Mouse (Mus musculus): Measurements from ENCODE around the gene Acox2. TPM values are rescaled to one million over a fixed set of nuclear protein-coding genes. Genes with fewer than 3 reads are reported as not detected.

Gene Acox2
- polyA plus RNA-seq, 1 experiment from 2014 or later = 7.1 TPM

DNA sequence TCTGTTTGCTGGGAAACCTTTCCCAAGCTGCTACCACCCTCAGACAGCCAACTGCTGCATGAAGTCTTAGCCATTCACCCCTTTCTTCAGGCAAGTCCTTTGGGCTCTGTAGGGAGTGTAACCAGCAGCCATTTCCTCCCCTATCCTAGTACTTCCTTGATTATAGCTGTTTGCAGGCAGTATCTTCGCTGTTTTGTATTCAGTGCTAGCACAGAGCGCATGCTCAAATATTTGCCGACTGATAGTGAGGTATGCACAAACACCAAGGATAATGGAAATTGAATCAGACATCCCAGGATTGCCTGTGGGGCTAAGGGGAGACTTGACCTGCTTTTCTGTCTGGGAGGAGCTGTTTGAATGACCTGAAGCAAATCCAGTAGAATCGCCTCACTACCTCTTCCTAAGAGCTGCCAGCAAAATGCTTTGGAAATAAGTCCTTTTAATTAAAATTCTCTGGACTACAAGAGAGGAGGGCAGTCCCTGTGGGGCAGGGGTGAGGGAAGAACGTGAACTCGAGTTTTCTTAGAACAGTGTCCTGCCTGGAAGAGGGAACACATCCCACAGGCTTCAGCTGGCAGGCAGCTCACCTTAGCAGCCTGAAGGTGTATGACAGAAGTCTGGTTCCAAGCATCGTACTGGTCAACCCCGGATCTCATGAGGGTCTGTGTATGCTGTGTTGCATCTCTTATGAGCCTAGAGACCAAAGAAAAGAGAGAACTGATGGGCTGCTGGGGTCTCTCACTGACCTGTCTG is 15.8 kb downstream of the Acox2 start:
- TF ChIP-seq CTCF (IDR thresholded peaks at IDR 0.05; ENCODE audit: low read depth) = no peak
- DNase-seq (ENCODE audit: low spot score) (no peak), ATAC-seq (replicated peaks; ENCODE audit: low FRiP score, low read depth) (no peak)
- Histone ChIP-seq H3K9ac (ENCODE audit: low read depth, low read length) (no peak overlapping the region), H3K27ac (no peak overlapping the region), H3K36me3 (ENCODE audit: insufficient read depth, low read length) (no peaks in the 10 kb centered on the region), H3K4me1 (replicated peaks; ENCODE audit: insufficient read depth, low read length) (0 out of 2 replicates have a peak, but pooled peaks cover 4% of the 10 kb centered on the region), H3K27me3 (ENCODE audit: insufficient read depth, low read length) (no peaks in the 10 kb centered on the region), H3K4me3 (replicated peaks; ENCODE audit: low read depth, low read length) (no peak overlapping the region), H3K9me3 (replicated peaks; ENCODE audit: low read length) (no peaks in the 10 kb centered on the region), H3K4me2 (ENCODE audit: low read length) (no peak overlapping the region)
- 72% methylated on average over 8 of the region's 8 CpGs for WGBS

- H3K27me3 ChIP-seq (ENCODE audit: insufficient read depth, low read length) = no peaks in the 10 kb centered on the region
- no peak overlapping the region for H3K4me3 ChIP-seq (replicated peaks; ENCODE audit: low read depth, low read length)
- H3K4me1 ChIP-seq (replicated peaks; ENCODE audit: insufficient read depth, low read length) = 0 out of 2 replicates have a peak, but pooled peaks cover 4% of the 10 kb centered on the region
- no peak overlapping the region for H3K4me2 ChIP-seq (ENCODE audit: low read length)
- no peak overlapping the region for H3K9ac ChIP-seq (ENCODE audit: low read depth, low read length)
- WGBS = 51% methylated on average over 5 of the region's 5 CpGs
- ATAC-seq (replicated peaks; ENCODE audit: low FRiP score, low read depth) = peak; percentile 60
- H3K36me3 ChIP-seq (ENCODE audit: insufficient read depth, low read length) = no peaks in the 10 kb centered on the region
- no peak overlapping the region for H3K27ac ChIP-seq
- peak; percentile 50 for DNase-seq (ENCODE audit: low spot score)
- TF ChIP-seq CTCF (IDR thresholded peaks at IDR 0.05; ENCODE audit: low read depth) = peak; percentile 66
- H3K9me3 ChIP-seq (replicated peaks; ENCODE audit: low read length) = no peaks in the 10 kb centered on the region
These were observed 16.7 kb downstream of the Acox2 start for GRCm38 (mm10) chr14:8242388-8242920.

DNA sequence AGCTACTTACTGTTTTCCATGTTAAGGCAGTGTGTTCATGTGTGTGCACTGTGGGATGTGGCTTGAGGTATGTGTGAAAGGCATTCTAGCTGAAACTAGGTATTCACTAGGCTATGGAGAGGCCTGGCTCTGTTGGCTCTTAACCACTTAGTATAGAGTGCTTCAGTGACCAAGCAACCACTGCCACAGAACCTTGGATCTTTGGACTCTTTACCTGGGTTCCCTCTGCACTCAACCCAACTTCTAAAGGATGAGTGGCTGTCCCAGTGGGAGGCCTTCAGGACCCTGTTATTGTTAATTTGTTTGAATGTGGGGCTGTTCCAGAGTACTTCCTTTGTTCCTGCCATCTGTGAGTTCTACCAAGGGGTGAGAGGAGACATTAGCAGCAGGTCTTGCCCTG is 17.3 kb downstream of the Acox2 start:
- Histone ChIP-seq H3K9me3 (replicated peaks; ENCODE audit: low read length) (no peaks in the 10 kb centered on the region), H3K4me3 (replicated peaks; ENCODE audit: low read depth, low read length) (no peak overlapping the region), H3K4me1 (replicated peaks; ENCODE audit: insufficient read depth, low read length) (0 out of 2 replicates have a peak, but pooled peaks cover 4% of the 10 kb centered on the region), H3K27ac (no peak overlapping the region), H3K9ac (ENCODE audit: low read depth, low read length) (no peak overlapping the region), H3K27me3 (ENCODE audit: insufficient read depth, low read length) (no peaks in the 10 kb centered on the region), H3K36me3 (ENCODE audit: insufficient read depth, low read length) (no peaks in the 10 kb centered on the region), H3K4me2 (ENCODE audit: low read length) (no peak overlapping the region)
- no peak for TF ChIP-seq CTCF (IDR thresholded peaks at IDR 0.05; ENCODE audit: low read depth)
- ATAC-seq (replicated peaks; ENCODE audit: low FRiP score, low read depth) (no peak), DNase-seq (ENCODE audit: low spot score) (no peak)

- no peak for TF ChIP-seq CTCF (IDR thresholded peaks at IDR 0.05; ENCODE audit: low read depth)
- no peak overlapping the region for H3K27ac ChIP-seq
- H3K4me3 ChIP-seq (replicated peaks; ENCODE audit: low read depth, low read length) = no peak overlapping the region
- no peaks in the 10 kb centered on the region for H3K9me3 ChIP-seq (replicated peaks; ENCODE audit: low read length)
- no peaks in the 10 kb centered on the region for H3K4me1 ChIP-seq (replicated peaks; ENCODE audit: insufficient read depth, low read length)
- DNase-seq (ENCODE audit: low spot score) (no peak), ATAC-seq (replicated peaks; ENCODE audit: low FRiP score, low read depth) (no peak)
- no peaks in the 10 kb centered on the region for H3K36me3 ChIP-seq (ENCODE audit: insufficient read depth, low read length)
- WGBS = 72% methylated on average over 1 of the region's 1 CpGs
- H3K27me3 ChIP-seq (ENCODE audit: insufficient read depth, low read length) = no peaks in the 10 kb centered on the region
- no peak overlapping the region for H3K9ac ChIP-seq (ENCODE audit: low read depth, low read length)
- H3K4me2 ChIP-seq (ENCODE audit: low read length) = no peak overlapping the region
These were observed 25.9 kb downstream of the Acox2 start for GRCm38 (mm10) chr14:8233252-8233651.

- ATAC-seq (replicated peaks; ENCODE audit: low FRiP score, low read depth) (no peak), DNase-seq (ENCODE audit: low spot score) (no peak)
- WGBS = 86% methylated on average over 6 of the region's 6 CpGs
- Histone ChIP-seq H3K4me2 (ENCODE audit: low read length) (no peak overlapping the region), H3K27me3 (ENCODE audit: insufficient read depth, low read length) (no peaks in the 10 kb centered on the region), H3K9ac (ENCODE audit: low read depth, low read length) (no peak overlapping the region), H3K4me3 (replicated peaks; ENCODE audit: low read depth, low read length) (no peak overlapping the region), H3K27ac (no peak overlapping the region), H3K4me1 (replicated peaks; ENCODE audit: insufficient read depth, low read length) (no peaks in the 10 kb centered on the region), H3K36me3 (ENCODE audit: insufficient read depth, low read length) (no peaks in the 10 kb centered on the region), H3K9me3 (replicated peaks; ENCODE audit: low read length) (no peaks in the 10 kb centered on the region)
- no peak for TF ChIP-seq CTCF (IDR thresholded peaks at IDR 0.05; ENCODE audit: low read depth)
These were observed 26.8 kb downstream of the Acox2 start for GRCm38 (mm10) chr14:8232155-8232910.

- Histone ChIP-seq H3K4me1 (replicated peaks; ENCODE audit: insufficient read depth, low read length) (no peaks in the 10 kb centered on the region), H3K9ac (ENCODE audit: low read depth, low read length) (no peak overlapping the region), H3K4me2 (ENCODE audit: low read length) (no peak overlapping the region), H3K9me3 (replicated peaks; ENCODE audit: low read length) (no peaks in the 10 kb centered on the region), H3K27ac (no peak overlapping the region), H3K4me3 (replicated peaks; ENCODE audit: low read depth, low read length) (no peak overlapping the region), H3K36me3 (ENCODE audit: insufficient read depth, low read length) (0 out of 2 replicates have a peak, but pooled peaks cover under 1% of the 10 kb centered on the region), H3K27me3 (ENCODE audit: insufficient read depth, low read length) (no peaks in the 10 kb centered on the region)
- no peak for DNase-seq (ENCODE audit: low spot score)
- no peak for ATAC-seq (replicated peaks; ENCODE audit: low FRiP score, low read depth)
- 89% methylated on average over 9 of the region's 9 CpGs for WGBS
- no peak for TF ChIP-seq CTCF (IDR thresholded peaks at IDR 0.05; ENCODE audit: low read depth)
These were observed 29.7 kb downstream of the Acox2 start for GRCm38 (mm10) chr14:8229367-8230019.

All from kidney, postnatal 0 days (tissue).